Mouse (Mus musculus) C2C12 (cell line): ENCODE data around the gene Sec31b. TPM values are rescaled to one million over a fixed set of nuclear protein-coding genes. Genes with fewer than 3 reads are reported as not detected.

Experiments
- H3K27me3 ChIP-seq: one replicate; pipeline ENCODE4 v1.6.1; 2011; ENCODE audit not compliant: control insufficient read depth, insufficient read depth, insufficient read length
- H3K36me3 ChIP-seq: one replicate; pipeline ENCODE4 v1.6.1; 2011; ENCODE audit not compliant: control insufficient read depth, insufficient read depth
- H3K4me3 ChIP-seq: one replicate; pipeline ENCODE4 v1.5.1; 2011; ENCODE audit warnings: mild to moderate bottlenecking, control low read depth; ENCODE audit not compliant: poor library complexity, insufficient read depth, severe bottlenecking
- H3K79me2 ChIP-seq: one replicate; pipeline ENCODE4 v1.6.1; 2011; ENCODE audit not compliant: control insufficient read depth, insufficient read depth
- H3K79me3 ChIP-seq: one replicate; pipeline ENCODE4 v1.6.1; 2011; ENCODE audit warnings: low read depth, control low read depth
- H3ac ChIP-seq: one replicate; pipeline ENCODE3; 2011; ENCODE audit warnings: low read depth; ENCODE audit not compliant: control insufficient read depth, insufficient read length
- CEBPB ChIP-seq: IDR thresholded peaks from one replicate; pipeline ENCODE4 v1.6.1; 2011; ENCODE audit warnings: low read depth, mild to moderate bottlenecking, control low read depth, moderate library complexity
- CTCF ChIP-seq: IDR thresholded peaks from one replicate; pipeline ENCODE4 v1.5.1; 2011; ENCODE audit not compliant: control insufficient read depth, insufficient read depth, insufficient read length
- FOSL1 ChIP-seq: IDR thresholded peaks from one replicate; pipeline ENCODE4 v1.8.0; 2011; ENCODE audit warnings: mild to moderate bottlenecking, low read length; ENCODE audit not compliant: poor library complexity, insufficient read depth, severe bottlenecking
- MAX ChIP-seq: IDR thresholded peaks from one replicate; pipeline ENCODE4 v1.6.1; 2011; ENCODE audit warnings: mild to moderate bottlenecking, control low read depth
- MYOD1 ChIP-seq: IDR thresholded peaks from one replicate; pipeline ENCODE4 v1.6.1; 2011; ENCODE audit warnings: low read depth; ENCODE audit not compliant: control insufficient read depth, insufficient read length
- MYOG ChIP-seq: IDR thresholded peaks from one replicate; pipeline ENCODE4 v1.6.1; 2011; ENCODE audit not compliant: control insufficient read depth, insufficient read length; ENCODE audit errors: extremely low read depth
- USF1 ChIP-seq: IDR thresholded peaks from one replicate; pipeline ENCODE4 v1.6.1; 2011; ENCODE audit warnings: low read depth, mild to moderate bottlenecking, control low read depth, moderate library complexity
- long read RNA-seq, 2 experiments: library from polyadenylated mRNA; unstranded; transcript quantifications; one replicate each; pipeline ENCODE4 v2.0.0; 2019 to 2020
- polyA plus RNA-seq: library from polyadenylated mRNA; unstranded; fragments of >200 nt; fragmentation: generic; extraction: Trizol; gene quantifications from one replicate; pipeline ENCODE4 v1.2.1, GENCODE M21; 2012; ENCODE audit warnings: missing spikeins

The Sec31b gene
- 0.01 TPM for polyA plus RNA-seq
- long read RNA-seq, experiment 1 = 0 reads
- long read RNA-seq, experiment 2 = 0 reads

DNA sequence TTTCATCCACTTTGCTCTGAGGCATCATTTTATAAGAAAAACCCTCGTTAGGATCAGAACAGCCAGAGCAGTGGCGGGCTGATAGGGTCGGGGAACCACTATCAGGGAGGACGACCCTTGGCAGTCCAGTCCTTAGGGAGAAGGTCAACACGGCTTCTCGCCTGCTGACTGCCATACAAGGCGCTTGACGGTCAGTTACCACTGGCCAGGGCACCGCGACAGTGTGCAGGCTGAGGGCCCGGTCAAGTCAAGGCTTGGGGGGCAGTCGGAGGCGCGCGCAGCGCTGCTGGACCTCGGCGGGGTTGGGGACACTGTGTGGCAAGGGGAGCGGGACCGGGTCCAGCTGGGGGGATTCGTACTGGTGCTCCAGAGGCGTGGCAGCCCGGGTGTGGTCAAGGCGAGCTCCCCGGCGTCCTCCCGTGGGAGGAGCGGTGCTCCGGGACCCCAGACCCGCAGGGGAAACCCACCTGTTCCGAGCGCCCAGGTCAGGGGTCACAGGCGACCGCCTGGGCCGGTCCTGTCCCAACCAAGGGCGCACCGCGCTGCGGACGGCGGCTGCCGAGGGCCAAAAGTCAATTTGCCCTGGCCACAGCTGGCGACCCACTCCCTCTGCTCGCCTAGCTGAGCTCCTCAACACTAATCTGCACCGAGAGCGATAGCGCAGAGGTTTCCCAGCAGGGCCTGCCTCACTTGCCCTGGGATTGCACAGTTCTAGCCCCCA is at the start of gene Sec31b:
Gene Sec31b, minus strand, starts transcription at position 544 of the 721 bp plus-strand sequence.
- Histone ChIP-seq H3K4me3 (no peak within 1 kb of the TSS), H3K36me3 (peaks cover 26% of the 10 kb centered on the region), H3K79me3 (no peaks in the 10 kb centered on the region), H3K27me3 (no peaks in the 10 kb centered on the region), H3ac (peak within 1 kb of the TSS; percentile 10), H3K79me2 (no peaks in the 10 kb centered on the region)
- TF ChIP-seq MAX = no peak
- TF ChIP-seq USF1 = no peak
- no peak for TF ChIP-seq CTCF
- TF ChIP-seq MYOG = no peak
- no peak for TF ChIP-seq MYOD1
- no peak for TF ChIP-seq CEBPB
- no peak for TF ChIP-seq FOSL1

DNA sequence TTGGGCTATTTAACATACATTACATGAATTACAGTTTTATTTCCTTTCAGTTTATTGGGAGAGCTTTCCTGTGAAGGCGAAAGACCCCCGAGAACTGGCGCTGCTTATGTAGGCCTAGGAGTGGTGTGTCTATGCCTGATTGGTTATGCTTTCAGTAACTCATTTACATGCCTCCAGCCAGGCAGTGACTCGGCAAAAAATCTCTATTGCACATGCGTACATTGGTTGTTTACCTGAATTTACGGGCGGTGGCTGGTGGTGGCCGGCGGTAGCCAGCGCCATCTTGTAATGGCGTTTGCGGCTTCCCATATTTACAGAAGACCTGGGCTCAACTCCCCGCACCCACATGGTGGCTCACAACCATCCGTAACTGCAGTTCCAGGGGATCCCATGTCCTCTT is 48.5 kb upstream of the Sec31b start:
- Histone ChIP-seq H3ac (no peak overlapping the region), H3K4me3 (no peak overlapping the region), H3K36me3 (no peaks in the 10 kb centered on the region), H3K79me3 (no peaks in the 10 kb centered on the region), H3K27me3 (peaks cover 57% of the 10 kb centered on the region), H3K79me2 (no peaks in the 10 kb centered on the region)
- no peak for TF ChIP-seq CEBPB
- TF ChIP-seq USF1 = no peak
- TF ChIP-seq CTCF = no peak

DNA sequence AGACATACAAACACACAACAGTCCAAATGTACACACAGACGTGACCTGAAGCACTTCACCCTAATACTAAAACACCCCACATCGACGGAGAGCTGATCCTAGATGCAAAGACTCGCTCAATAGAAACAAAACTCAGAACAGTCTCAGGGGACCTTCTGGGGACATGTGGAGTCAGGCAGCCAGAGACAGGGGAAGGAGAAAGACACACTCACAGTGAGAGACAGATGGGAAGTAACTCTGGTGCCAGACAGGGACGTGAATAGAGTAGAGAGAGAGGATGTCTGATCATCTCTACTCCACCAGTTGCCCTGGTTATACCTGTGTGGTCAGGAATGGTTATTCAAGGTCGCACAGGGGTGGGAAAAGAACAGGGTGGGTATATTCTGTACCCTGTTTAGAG is 46.0 kb upstream of the Sec31b start:
- TF ChIP-seq FOSL1 (no peak), USF1 (no peak), MAX (no peak)
- Histone ChIP-seq H3K27me3 (peaks cover 60% of the 10 kb centered on the region), H3K79me2 (no peaks in the 10 kb centered on the region), H3ac (no peak overlapping the region), H3K36me3 (no peaks in the 10 kb centered on the region), H3K79me3 (no peaks in the 10 kb centered on the region), H3K4me3 (no peak overlapping the region)

DNA sequence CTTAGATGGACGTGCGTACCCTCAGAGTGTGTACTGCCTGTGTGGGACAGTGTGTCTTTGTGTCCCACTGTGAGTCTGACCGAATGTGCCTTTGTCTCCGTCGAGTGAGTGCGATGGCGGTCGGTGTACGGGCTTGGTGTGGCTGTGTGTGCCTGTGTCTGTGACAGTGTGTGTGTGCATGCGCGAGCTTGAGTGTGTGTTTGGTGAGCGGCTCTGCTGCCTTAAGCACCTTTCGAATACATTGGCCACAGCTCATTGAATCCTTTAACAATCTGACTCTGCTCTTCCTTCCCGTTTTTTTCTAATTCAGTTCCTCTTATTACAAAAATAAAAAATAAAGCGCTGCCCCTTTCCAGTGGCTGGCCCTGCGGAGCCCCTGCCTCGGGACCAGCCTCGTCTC is 45.3 kb upstream of the Sec31b start:
- H3K79me2 ChIP-seq = no peaks in the 10 kb centered on the region
- H3ac ChIP-seq = no peak overlapping the region
- H3K4me3 ChIP-seq = no peak overlapping the region
- H3K36me3 ChIP-seq = no peaks in the 10 kb centered on the region
- no peaks in the 10 kb centered on the region for H3K79me3 ChIP-seq
- no peak for TF ChIP-seq MAX
- TF ChIP-seq MYOD1 = no peak
- no peak for TF ChIP-seq USF1
- no peak for TF ChIP-seq MYOG
- TF ChIP-seq CTCF = no peak
- no peak for TF ChIP-seq CEBPB
- no peak for TF ChIP-seq FOSL1
- peaks cover 56% of the 10 kb centered on the region for H3K27me3 ChIP-seq

DNA sequence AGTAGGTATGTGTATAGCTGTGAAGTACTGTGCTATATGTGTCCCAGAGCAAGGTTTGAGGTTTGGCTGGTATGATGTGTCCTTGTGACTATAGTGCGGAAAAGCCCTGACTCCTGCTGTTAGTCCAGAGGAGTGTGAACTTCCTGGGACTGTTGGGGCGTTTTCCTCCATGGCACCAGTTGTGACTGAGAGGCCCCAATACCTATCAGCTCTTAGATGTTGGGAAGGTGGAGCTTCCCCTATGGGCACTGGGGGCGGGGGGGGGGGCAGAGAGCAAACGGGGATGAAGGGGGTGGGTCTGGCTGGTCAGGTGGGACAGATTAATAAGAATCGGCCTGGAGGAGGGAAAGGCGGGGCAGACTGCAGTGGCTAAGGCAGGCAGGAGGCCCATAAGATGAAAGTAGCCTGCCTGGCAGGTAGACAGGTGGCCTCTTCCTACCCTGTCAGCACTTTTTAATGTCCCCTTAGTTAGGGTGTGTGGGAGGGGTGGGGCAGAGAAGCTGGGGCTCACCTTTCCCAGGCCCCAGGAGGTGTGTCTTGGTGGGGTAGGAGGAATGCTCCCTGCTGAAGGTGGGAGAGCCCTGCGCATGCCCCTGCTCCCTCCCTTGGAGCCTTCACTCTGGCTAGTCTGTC is 44.0 kb upstream of the Sec31b start:
- peaks cover 57% of the 10 kb centered on the region for H3K27me3 ChIP-seq
- no peak for TF ChIP-seq MYOG
- TF ChIP-seq MAX = no peak
- TF ChIP-seq FOSL1 = no peak
- no peak for TF ChIP-seq MYOD1
- TF ChIP-seq CEBPB = no peak
- TF ChIP-seq CTCF = no peak
- no peak for TF ChIP-seq USF1

DNA sequence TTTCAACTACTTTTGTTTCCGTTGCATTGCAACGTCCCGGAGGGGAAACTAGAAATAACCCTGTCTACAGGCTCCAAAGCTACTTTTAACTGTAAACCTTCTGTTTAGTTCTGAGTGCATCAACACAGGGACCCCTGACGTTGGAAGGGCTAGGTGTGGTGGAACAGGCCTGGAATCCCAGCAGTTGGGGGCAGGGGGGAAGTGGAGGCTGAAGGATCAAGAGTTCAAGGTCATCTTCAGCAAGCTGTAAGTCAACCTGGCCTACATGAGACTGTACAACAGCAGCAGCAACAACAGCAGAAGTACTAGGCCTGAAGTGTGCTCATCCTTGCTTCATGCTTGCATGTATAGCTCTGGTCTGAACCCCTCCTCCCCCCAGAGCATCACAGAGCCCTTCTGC is 42.4 kb upstream of the Sec31b start:
- no peak overlapping the region for H3K4me3 ChIP-seq
- H3K79me3 ChIP-seq = no peaks in the 10 kb centered on the region
- H3K79me2 ChIP-seq = no peaks in the 10 kb centered on the region
- TF ChIP-seq CEBPB (no peak), MAX (no peak), MYOG (no peak), FOSL1 (no peak), CTCF (no peak), USF1 (no peak), MYOD1 (no peak)
- peaks cover 57% of the 10 kb centered on the region for H3K27me3 ChIP-seq
- H3K36me3 ChIP-seq = no peaks in the 10 kb centered on the region
- H3ac ChIP-seq = no peak overlapping the region

More for the DNA sequence above, 44.0 kb upstream of the Sec31b start:
- Histone ChIP-seq H3K36me3 (no peaks in the 10 kb centered on the region), H3K4me3 (no peak overlapping the region), H3K79me2 (no peaks in the 10 kb centered on the region), H3ac (no peak overlapping the region), H3K79me3 (no peaks in the 10 kb centered on the region)
